Mouse (Mus musculus): ENCODE measurements around the gene Zfpl1.

GRCm38 (mm10) chr19:6070571-6071250, 14.0 kb downstream of the Zfpl1 start:
- TF ChIP-seq GATA1 (IDR thresholded peaks at IDR 0.05; ENCODE audit: borderline replicate concordance, low read length), result no peak
- TF ChIP-seq FLI1 (IDR thresholded peaks at IDR 0.05; ENCODE audit: low read length), result no peak
